Mouse (Mus musculus) embryonic facial prominence, embryonic 14.5 days (tissue): ENCODE measurements at regions not wholly inside any gene's neighbourhood (a gene's known extent, or its start where the extent isn't known, plus 50 kb on each side); places are given as distances from the start of the nearest gene placed in this dataset.

Experiments
- ATAC-seq: fragments of 200-750 bp; cut with Nextera tagmentation; 2 replicates; pipeline ENCODE4 v1.8.0; 2017; ENCODE audit warnings: low read depth, moderate number of reproducible peaks, moderate TSS enrichment
- DNase-seq: peaks from one replicate; pipeline ENCODE4 v3.0.0-alpha.2; 2015; ENCODE audit warnings: low spot score
- H3K27ac ChIP-seq: fragments of 300-500 bp; sonication (generic); replicated peaks from 2 replicates; pipeline ENCODE4 v1.5.1; 2014; ENCODE audit warnings: low read depth, mild to moderate bottlenecking, low read length, moderate library complexity
- H3K27me3 ChIP-seq: fragments of 300-500 bp; sonication (generic); replicated peaks from 2 replicates; pipeline ENCODE4 v1.6.1; 2014; ENCODE audit warnings: low read length; ENCODE audit not compliant: control insufficient read depth, insufficient read depth
- H3K36me3 ChIP-seq: fragments of 300-500 bp; sonication (generic); 2 replicates; pipeline ENCODE4 v1.6.1; 2014; ENCODE audit warnings: low read length, mixed read lengths; ENCODE audit not compliant: control insufficient read depth, insufficient read depth
- H3K4me1 ChIP-seq: fragments of 300-500 bp; sonication (generic); 2 replicates; pipeline ENCODE4 v1.6.1; 2014; ENCODE audit warnings: antibody characterized with exemption, low read length; ENCODE audit not compliant: control insufficient read depth, insufficient read depth
- H3K4me2 ChIP-seq: fragments of 300-500 bp; sonication (generic); 2 replicates; pipeline ENCODE4 v1.6.1; 2014; ENCODE audit warnings: low read depth, mild to moderate bottlenecking, low read length, moderate library complexity, mixed read lengths
- H3K4me3 ChIP-seq: fragments of 300-500 bp; sonication (generic); 2 replicates; pipeline ENCODE4 v1.5.1; 2014; ENCODE audit warnings: low read depth, mild to moderate bottlenecking, low read length
- H3K9ac ChIP-seq: fragments of 300-500 bp; sonication (generic); 2 replicates; pipeline ENCODE4 v1.6.1; 2014; ENCODE audit warnings: low read depth, mild to moderate bottlenecking, low read length, moderate library complexity, mixed read lengths
- H3K9me3 ChIP-seq: fragments of 300-500 bp; sonication (generic); 2 replicates; pipeline ENCODE4 v1.6.1; 2016; ENCODE audit warnings: low read length; ENCODE audit not compliant: control insufficient read depth
- WGBS: fragments of 180-500 bp; shearing (Covaris S2); extraction: QIAGEN DNeasy Blood & Tissue Kit; methylation state at CpG from one replicate; pipeline ENCODE4 v1.1.7; 2014; 5-methylcytosine and 5-hydroxymethylcytosine counted together

- H3K36me3 ChIP-seq = no peaks in the 10 kb centered on the region
- no peaks in the 10 kb centered on the region for H3K9me3 ChIP-seq
- no peak overlapping the region for H3K4me3 ChIP-seq
- H3K4me2 ChIP-seq = no peak overlapping the region
- H3K27me3 ChIP-seq = no peaks in the 10 kb centered on the region
- H3K9ac ChIP-seq = no peak overlapping the region
- no peak for DNase-seq
- no peaks in the 10 kb centered on the region for H3K4me1 ChIP-seq
- no peak overlapping the region for H3K27ac ChIP-seq
- no peak for ATAC-seq
- 67% methylated on average over 3 of the region's 3 CpGs for WGBS
Measured at GRCm38 (mm10) chr9:6430859-6431258, 161.2 kb upstream of the Ddi1 start.

GRCm38 (mm10) chr9:6430437-6430836, 160.8 kb upstream of the Ddi1 start:
- H3K27me3 ChIP-seq = no peaks in the 10 kb centered on the region
- H3K4me3 ChIP-seq = no peak overlapping the region
- H3K9ac ChIP-seq = no peak overlapping the region
- no peaks in the 10 kb centered on the region for H3K36me3 ChIP-seq
- ATAC-seq = 0 out of 2 replicates have a peak, but pooled peaks have one; percentile 47
- no peak overlapping the region for H3K27ac ChIP-seq
- no peaks in the 10 kb centered on the region for H3K4me1 ChIP-seq
- DNase-seq = peak; percentile 53
- no peak overlapping the region for H3K4me2 ChIP-seq
- no peaks in the 10 kb centered on the region for H3K9me3 ChIP-seq
- 53% methylated on average over 2 of the region's 2 CpGs for WGBS
